Mouse (Mus musculus): Measurements from ENCODE around the gene Nup210.

Gene Nup210

GRCm38 (mm10) chr6:91020810-91021209 lies 95.8 kb downstream of the Nup210 start:
- no peak for DNase-seq (ENCODE audit: low read depth, low spot score)

DNA sequence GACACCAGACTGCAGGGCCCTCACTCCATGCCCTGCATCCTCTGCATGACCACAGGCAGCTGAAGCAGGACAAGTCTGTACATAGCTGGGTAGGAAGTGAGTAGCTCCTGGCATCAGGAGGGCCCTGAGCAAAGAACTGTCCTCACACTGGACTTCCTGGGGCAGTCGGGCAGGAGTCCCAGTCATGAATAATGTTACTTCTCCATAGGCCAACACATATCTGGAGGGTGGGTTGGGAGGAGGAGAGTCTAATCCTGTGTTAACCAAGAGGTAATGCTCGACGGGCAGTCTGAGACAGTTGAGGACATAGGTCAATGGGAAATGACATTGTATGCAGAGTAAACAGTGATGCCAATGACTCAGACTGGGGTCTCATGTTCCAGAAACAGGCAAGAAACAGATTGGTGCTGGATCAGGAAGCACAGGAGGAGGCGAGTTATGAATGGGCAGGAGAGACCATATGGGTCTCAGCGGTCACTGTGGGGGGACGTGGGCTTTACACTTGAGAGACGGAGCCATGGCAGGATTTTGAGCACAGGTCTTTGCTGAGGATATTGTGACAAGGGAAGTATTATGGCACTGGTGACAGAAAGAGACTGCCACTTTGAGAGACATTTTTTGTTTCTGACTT lies 99.9 kb downstream of the Nup210 start:
- DNase-seq (ENCODE audit: low read depth, low spot score) = no peak

DNA sequence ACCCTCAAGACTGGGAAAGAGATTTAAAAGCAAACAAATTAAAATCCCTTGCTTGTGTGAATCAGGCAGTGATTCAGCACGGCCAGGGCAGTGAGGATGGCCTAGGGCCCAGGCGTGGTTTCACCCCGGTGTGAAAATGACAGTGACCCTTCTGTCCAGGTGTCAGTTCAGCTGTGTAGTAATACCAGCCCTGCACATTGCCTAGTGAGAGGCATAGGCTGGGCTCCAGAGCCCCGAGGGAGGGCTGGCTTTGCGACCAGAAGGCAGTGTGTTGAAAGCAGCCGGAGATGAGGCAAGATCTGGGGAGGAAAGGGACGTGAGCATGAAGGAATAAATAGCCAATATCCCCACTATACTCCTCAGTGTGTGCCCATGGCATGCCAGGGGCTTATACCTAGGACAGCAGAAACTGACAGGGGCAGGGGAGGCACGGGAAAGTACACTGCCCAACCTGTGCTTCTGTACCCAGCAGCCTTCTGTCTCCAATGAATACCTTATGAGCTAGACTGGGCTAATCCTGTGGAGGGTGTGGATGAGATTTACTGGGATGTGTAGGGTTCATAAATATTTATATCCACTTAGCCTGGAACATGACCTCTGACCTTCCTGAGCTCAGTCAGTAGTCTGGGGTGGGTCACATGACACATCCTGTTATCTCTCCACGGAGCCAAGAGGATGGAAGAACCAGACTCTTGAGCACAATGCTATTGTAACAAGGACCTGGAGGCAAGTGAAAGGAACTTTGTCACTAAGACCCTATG lies 102.3 kb downstream of the Nup210 start:
- DNase-seq (ENCODE audit: low read depth, low spot score) = peak; percentile 41

DNA sequence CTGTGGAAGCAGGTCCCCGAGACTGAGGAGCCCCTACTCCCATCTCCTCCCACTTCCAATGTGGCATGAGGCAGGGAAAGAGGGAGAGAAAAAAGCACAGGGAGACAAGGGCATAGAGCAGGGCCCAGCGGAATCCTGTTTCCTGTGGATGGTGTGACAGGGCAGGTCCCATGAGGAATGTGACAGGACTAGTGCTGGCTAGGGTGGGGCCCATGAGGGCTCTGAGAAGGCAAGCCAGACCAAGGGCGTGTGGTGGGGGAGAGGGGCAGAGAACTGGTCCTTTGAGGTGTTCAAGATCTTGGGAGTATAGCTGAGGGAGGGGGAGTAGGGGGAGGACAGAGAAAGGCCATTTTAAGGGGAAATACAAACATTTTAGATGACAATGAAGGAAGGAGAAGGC lies 104.2 kb downstream of the Nup210 start:
- DNase-seq (ENCODE audit: low read depth, low spot score) = no peak

DNA sequence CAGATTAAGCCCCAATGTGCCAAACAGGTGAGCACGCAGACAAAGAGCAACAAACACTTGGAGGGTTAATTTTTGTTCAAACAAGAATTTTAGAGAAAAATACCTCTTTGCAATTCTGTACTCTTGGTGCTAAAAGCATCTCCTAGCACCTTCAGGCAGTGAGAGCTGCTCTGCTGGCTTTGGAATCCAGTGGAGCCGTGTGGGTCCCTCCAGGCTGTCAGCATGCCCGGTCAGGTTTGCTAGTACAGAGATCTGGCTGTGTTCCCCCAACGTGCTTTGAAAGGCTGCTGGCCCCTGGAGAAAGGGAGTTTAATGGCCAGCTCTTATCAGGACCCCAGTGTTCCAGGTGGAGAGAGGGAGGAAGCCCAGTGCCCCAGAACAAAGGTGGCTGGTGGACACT lies 105.1 kb downstream of the Nup210 start:
- DNase-seq (ENCODE audit: low read depth, low spot score) = no peak

- no peak for DNase-seq (ENCODE audit: low read depth, low spot score)
These were observed 108.3 kb downstream of the Nup210 start for GRCm38 (mm10) chr6:91008284-91008830.

- DNase-seq (ENCODE audit: low read depth, low spot score) = no peak
These were observed 109.4 kb downstream of the Nup210 start for GRCm38 (mm10) chr6:91007207-91007606.

- DNase-seq (ENCODE audit: low read depth, low spot score) = no peak
These were observed 112.5 kb downstream of the Nup210 start for GRCm38 (mm10) chr6:91004157-91004556.

- DNase-seq (ENCODE audit: low read depth, low spot score) = no peak
These were observed 113.2 kb downstream of the Nup210 start for GRCm38 (mm10) chr6:91003310-91003995.

DNA sequence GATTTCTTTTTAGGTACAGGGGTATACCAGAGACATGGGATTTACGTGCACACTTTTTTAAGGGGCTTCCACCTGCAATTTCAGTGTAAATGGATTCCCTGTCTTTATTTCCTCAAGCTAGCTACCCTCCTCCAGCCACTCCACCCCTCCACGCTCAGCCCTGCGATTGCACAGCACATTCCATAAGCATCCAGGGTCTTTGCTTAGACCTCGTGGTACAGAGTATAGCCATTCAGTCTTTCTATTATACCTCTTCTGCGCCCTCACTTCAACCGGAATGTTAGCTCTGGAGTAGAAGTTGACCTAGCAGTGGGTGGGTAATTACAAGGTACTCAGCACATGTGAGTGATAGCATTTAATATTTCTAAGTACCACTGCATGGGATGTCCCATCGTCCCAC lies 115.1 kb downstream of the Nup210 start:
- DNase-seq (ENCODE audit: low read depth, low spot score) = no peak

DNA sequence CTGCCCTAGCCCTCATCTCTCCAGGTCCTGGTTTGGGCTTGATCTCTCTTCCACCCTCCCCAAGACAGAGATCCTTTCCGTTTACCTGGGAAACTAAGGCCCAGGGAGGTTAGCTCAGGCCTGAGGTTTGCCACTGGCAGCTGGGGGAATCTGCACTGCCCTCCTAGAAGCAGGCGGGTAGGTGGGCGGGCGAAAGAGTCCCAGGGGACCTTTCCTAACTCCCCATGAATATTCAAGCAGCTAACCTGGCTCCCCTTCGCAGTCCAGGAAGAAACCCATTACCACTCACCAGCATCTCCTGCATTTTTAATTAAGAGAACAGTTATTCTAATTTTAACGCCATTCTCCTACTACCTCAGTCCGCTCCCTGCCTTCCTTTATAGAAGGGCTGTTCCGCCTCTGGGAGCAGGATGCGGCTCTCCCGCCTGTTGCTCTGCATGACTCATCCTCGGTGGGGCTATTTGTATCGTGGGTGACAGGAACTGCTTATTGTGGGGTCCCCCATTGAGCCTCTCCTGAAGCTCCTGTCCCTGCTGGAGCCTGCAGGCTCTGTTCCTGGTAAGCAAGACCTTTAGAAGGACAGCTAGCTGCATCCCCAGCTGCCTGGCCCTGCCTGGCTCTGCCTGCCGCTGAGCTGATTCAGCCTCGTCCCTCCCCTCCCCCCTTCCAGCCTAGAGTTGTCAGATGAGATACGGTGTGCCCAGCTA lies 115.7 kb downstream of the Nup210 start:
- peak; percentile 30 for DNase-seq (ENCODE audit: low read depth, low spot score)

DNA sequence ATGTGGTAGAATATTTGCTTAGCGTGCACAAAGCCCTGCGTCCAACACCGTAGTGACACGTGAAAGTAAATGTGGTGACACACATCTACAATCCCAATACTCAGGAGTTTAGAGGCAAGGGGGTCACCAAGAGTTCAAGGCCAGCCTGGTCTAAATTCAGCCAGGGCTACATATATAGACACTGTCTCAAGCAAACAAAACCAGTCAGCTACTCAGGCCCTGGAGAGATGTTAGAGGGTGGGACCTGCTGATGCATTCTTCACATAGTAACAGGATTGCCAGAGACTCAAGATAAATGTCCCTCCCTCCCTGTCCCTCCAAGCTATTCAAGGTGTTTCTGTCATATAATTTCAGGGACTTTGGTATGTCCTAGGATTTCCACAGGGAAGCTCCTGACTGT lies 117.5 kb downstream of the Nup210 start:
- DNase-seq (ENCODE audit: low read depth, low spot score) = no peak

GRCm38 (mm10) chr6:90997025-90997424 lies 119.6 kb downstream of the Nup210 start:
- no peak for DNase-seq (ENCODE audit: low read depth, low spot score)

GRCm38 (mm10) chr6:90996181-90996580 lies 120.4 kb downstream of the Nup210 start:
- no peak for DNase-seq (ENCODE audit: low read depth, low spot score)

GRCm38 (mm10) chr6:90988648-90989317 lies 127.8 kb downstream of the Nup210 start, which contains the start of gene Iqsec1:
Iqsec1 (minus strand) TSS chr6:90988685.
- peak; percentile 98 for DNase-seq (ENCODE audit: low read depth, low spot score)

- DNase-seq (ENCODE audit: low read depth, low spot score) = no peak
These were observed 128.4 kb downstream of the Nup210 start for GRCm38 (mm10) chr6:90988299-90988625.

DNA sequence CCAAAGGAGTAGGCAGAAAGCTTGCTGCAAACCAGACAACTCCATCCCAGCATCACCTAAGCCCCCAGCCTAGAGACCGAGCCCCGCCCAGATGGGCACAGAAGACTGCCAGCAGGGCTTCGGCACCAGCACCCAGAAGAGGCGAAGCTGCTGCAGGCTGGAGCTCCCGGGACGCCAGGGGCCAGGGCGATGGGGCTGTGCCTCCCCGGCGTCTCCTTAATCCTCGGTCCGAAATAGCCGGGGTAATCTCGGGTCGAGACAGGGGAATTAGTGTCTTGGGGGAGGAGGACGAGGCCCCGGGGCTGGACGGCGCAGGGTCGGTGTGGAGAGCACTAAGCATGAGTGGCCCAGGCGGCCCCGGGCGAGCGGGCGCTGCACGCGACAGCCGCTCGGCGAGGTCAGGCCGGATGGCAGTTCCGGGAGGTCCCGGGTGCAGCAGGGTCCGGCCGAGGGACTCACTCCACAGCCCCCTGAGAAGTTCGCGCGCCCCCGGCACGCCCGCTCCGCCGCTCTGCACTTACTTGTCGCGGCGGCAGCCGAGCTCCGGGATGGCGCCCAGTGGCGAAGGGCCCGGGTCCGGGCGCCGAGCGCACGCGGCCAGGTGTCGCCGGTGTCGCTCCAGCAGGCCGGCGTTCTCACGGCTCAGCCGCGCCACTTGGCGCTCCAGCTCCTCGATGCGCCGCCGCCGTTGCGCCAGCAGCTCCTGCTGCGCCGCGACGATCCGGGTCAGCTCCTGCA lies 128.9 kb downstream of the Nup210 start:
- DNase-seq (ENCODE audit: low read depth, low spot score) = peak; percentile 43

DNA sequence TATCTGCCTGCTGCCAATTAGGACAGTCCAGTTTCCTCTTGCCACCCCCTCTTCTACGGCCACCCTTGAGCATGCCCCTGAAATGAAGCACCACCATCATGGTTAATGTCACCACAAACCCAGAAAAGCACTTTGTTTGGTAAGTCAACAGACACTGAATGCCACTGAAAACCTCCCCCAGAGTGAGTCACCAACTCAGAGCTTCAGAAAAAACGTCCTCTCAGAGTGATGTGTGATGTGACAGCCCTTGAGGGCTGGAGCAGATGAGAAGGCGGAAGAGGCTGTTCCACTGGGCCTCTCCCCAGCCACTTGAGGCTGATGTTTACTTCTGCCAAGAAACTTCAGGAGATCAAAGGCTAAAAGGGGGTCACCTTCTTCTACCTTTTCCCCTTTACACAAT lies 132.5 kb downstream of the Nup210 start:
- no peak for DNase-seq (ENCODE audit: low read depth, low spot score)

DNA sequence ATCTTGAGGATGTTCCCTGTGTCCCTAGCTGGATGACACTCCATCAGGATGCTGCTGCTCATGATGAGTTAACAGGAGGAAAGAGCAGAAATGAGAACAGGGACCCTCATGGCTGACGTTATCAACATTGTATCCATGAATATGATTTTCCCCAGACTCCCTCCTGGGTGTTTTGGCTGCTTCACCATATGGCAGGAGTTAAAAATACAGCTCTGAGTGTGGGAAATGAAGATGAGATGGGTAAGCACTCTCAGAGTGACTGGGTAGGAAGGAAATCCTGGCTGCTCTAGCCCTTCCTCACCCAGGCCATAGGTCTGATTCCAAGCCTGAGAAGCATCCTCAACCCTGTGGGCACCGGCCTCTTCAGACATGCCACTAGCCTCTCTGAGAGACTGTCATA lies 142.3 kb downstream of the Nup210 start:
- no peak for DNase-seq (ENCODE audit: low read depth, low spot score)

- no peak for DNase-seq (ENCODE audit: low read depth, low spot score)
These were observed 147.2 kb downstream of the Nup210 start for GRCm38 (mm10) chr6:90969341-90969871.
